Mouse (Mus musculus): ENCODE measurements at regions not wholly inside any gene's neighbourhood (a gene's known extent, or its start where the extent isn't known, plus 50 kb on each side); places are given as distances from the start of the nearest gene placed in this dataset.
A peak's percentile ranks its signal among the peaks of the same experiment; 100 is the strongest.

DNA sequence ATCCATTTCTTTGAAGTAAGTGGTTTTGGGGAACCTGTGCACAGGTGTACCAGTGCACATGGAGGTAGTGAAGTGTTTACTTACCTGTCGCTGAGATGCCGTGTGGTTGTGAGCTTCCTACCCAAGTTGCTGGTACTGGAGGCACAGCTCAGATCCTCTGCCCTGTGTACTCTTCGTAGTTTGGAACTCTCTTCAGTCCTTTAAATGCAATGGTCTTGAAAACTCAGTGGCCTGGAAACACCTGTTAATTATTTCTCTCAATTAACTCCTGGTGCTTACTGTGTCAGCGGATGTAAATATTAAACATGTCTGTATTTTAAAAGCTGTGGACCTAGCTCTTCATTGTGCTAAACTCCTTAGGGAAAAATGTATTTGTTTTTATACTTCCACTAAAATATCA is 261.2 kb upstream of the Igbp1b start:
- Histone ChIP-seq H3K9ac (ENCODE audit: insufficient read depth, low read depth, low read length, poor library complexity, severe bottlenecking) (no peak overlapping the region), H3K36me3 (ENCODE audit: control insufficient read depth, insufficient read depth, low read length, poor library complexity, severe bottlenecking) (no peaks in the 10 kb centered on the region), H3K27ac (ENCODE audit: insufficient read depth, low read depth, low read length, poor library complexity, severe bottlenecking) (no peak overlapping the region), H3K9me3 (ENCODE audit: control insufficient read depth, insufficient read depth, low read depth, low read length) (no peaks in the 10 kb centered on the region), H3K4me1 (ENCODE audit: control insufficient read depth in 2 of 2, insufficient read depth in 2 of 2, low read length in 2 of 2, poor library complexity in 1 of 2) (no peaks in the 10 kb centered on the region), H3K4me3 (ENCODE audit: insufficient read depth in 1 of 2, low read depth in 1 of 2, low read length in 2 of 2, poor library complexity in 1 of 2, severe bottlenecking in 1 of 2) (no peak overlapping the region)
- DNase-seq (ENCODE audit: low read depth, low spot score) = no peak
- in situ Hi-C loops (cut with MboI; ENCODE audit: low sequenced_read_pairs in 2 of 2, unreplicated experiment in 2 of 2) = no loop called here
- TF ChIP-seq MAFK (IDR thresholded peaks at IDR 0.05; ENCODE audit: insufficient read depth, low read depth, low read length) = no peak
- TF ChIP-seq CHD2 (IDR thresholded peaks at IDR 0.05; ENCODE audit: low read depth, low read length) = no peak
- no peak for TF ChIP-seq ZC3H11A (IDR thresholded peaks at IDR 0.05; ENCODE audit: borderline replicate concordance, low read depth, low read length)
- TF ChIP-seq ZNF384 (IDR thresholded peaks at IDR 0.05; ENCODE audit: low read depth, low read length) = no peak
- no peak for TF ChIP-seq HCFC1 (IDR thresholded peaks at IDR 0.05; ENCODE audit: borderline replicate concordance, insufficient read depth, low read length)

- no peaks in the 10 kb centered on the region for H3K9me3 ChIP-seq (ENCODE audit: control insufficient read depth, insufficient read depth, low read depth, low read length)
- in situ Hi-C loops (cut with MboI; ENCODE audit: low sequenced_read_pairs in 2 of 2, unreplicated experiment in 2 of 2) = no loop called here
- no peak overlapping the region for H3K4me3 ChIP-seq (ENCODE audit: insufficient read depth in 1 of 2, low read depth in 1 of 2, low read length in 2 of 2, poor library complexity in 1 of 2, severe bottlenecking in 1 of 2)
- H3K36me3 ChIP-seq (ENCODE audit: control insufficient read depth, insufficient read depth, low read length, poor library complexity, severe bottlenecking) = no peaks in the 10 kb centered on the region
- H3K9ac ChIP-seq (ENCODE audit: insufficient read depth, low read depth, low read length, poor library complexity, severe bottlenecking) = no peak overlapping the region
- DNase-seq (ENCODE audit: low read depth, low spot score) = no peak
- H3K27ac ChIP-seq (ENCODE audit: insufficient read depth, low read depth, low read length, poor library complexity, severe bottlenecking) = no peak overlapping the region
- no peaks in the 10 kb centered on the region for H3K4me1 ChIP-seq (ENCODE audit: control insufficient read depth in 2 of 2, insufficient read depth in 2 of 2, low read length in 2 of 2, poor library complexity in 1 of 2)
- TF ChIP-seq MAFK (IDR thresholded peaks at IDR 0.05; ENCODE audit: insufficient read depth, low read depth, low read length) = no peak
- TF ChIP-seq HCFC1 (IDR thresholded peaks at IDR 0.05; ENCODE audit: borderline replicate concordance, insufficient read depth, low read length) = no peak
- no peak for TF ChIP-seq CHD2 (IDR thresholded peaks at IDR 0.05; ENCODE audit: low read depth, low read length)
- no peak for TF ChIP-seq ZNF384 (IDR thresholded peaks at IDR 0.05; ENCODE audit: low read depth, low read length)
- TF ChIP-seq ZC3H11A (IDR thresholded peaks at IDR 0.05; ENCODE audit: borderline replicate concordance, low read depth, low read length) = no peak
These were observed 256.6 kb upstream of the Igbp1b start for GRCm38 (mm10) chr6:138914981-138915380.

DNA sequence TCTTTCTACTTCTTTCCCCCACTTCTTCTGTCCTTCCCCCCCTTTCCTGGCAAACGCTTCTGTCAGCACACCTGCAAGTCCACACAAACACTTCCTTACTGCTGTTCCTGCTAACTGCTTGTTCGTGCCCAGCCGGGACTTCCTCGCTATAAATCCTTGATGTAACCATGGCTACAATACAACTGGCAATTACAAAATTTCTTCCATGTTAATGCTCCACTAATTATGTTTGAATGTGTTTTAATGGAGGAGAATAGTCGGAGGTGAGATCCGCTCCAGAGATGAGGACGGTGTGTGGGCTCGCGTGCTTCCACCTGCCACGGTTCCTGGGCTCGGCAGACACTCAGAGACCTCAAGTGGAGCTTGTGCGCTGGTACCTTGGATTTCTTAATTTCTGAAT is 215.3 kb upstream of the Igbp1b start:
- Histone ChIP-seq H3K9ac (ENCODE audit: insufficient read depth, low read depth, low read length, poor library complexity, severe bottlenecking) (no peak overlapping the region), H3K27ac (ENCODE audit: insufficient read depth, low read depth, low read length, poor library complexity, severe bottlenecking) (no peak overlapping the region), H3K36me3 (ENCODE audit: control insufficient read depth, insufficient read depth, low read length, poor library complexity, severe bottlenecking) (no peaks in the 10 kb centered on the region), H3K4me1 (ENCODE audit: control insufficient read depth in 2 of 2, insufficient read depth in 2 of 2, low read length in 2 of 2, poor library complexity in 1 of 2) (no peaks in the 10 kb centered on the region), H3K4me3 (ENCODE audit: insufficient read depth in 1 of 2, low read depth in 1 of 2, low read length in 2 of 2, poor library complexity in 1 of 2, severe bottlenecking in 1 of 2) (no peak overlapping the region), H3K9me3 (ENCODE audit: control insufficient read depth, insufficient read depth, low read depth, low read length) (no peaks in the 10 kb centered on the region)
- in situ Hi-C loops (cut with MboI; ENCODE audit: low sequenced_read_pairs in 2 of 2, unreplicated experiment in 2 of 2) = no loop called here
- DNase-seq (ENCODE audit: low read depth, low spot score) = no peak
- no peak for TF ChIP-seq ZC3H11A (IDR thresholded peaks at IDR 0.05; ENCODE audit: borderline replicate concordance, low read depth, low read length)
- no peak for TF ChIP-seq HCFC1 (IDR thresholded peaks at IDR 0.05; ENCODE audit: borderline replicate concordance, insufficient read depth, low read length)
- TF ChIP-seq MAFK (IDR thresholded peaks at IDR 0.05; ENCODE audit: insufficient read depth, low read depth, low read length) = no peak
- TF ChIP-seq CHD2 (IDR thresholded peaks at IDR 0.05; ENCODE audit: low read depth, low read length) = no peak
- no peak for TF ChIP-seq ZNF384 (IDR thresholded peaks at IDR 0.05; ENCODE audit: low read depth, low read length)

- no peak overlapping the region for H3K9ac ChIP-seq (ENCODE audit: insufficient read depth, low read depth, low read length, poor library complexity, severe bottlenecking)
- H3K36me3 ChIP-seq (ENCODE audit: control insufficient read depth, insufficient read depth, low read length, poor library complexity, severe bottlenecking) = no peaks in the 10 kb centered on the region
- in situ Hi-C loops (cut with MboI; ENCODE audit: low sequenced_read_pairs in 2 of 2, unreplicated experiment in 2 of 2) = no loop called here
- no peaks in the 10 kb centered on the region for H3K9me3 ChIP-seq (ENCODE audit: control insufficient read depth, insufficient read depth, low read depth, low read length)
- TF ChIP-seq ZNF384 (IDR thresholded peaks at IDR 0.05; ENCODE audit: low read depth, low read length) (0 out of 2 replicates have a peak, but pooled peaks have one; percentile 15), HCFC1 (IDR thresholded peaks at IDR 0.05; ENCODE audit: borderline replicate concordance, insufficient read depth, low read length) (no peak), ZC3H11A (IDR thresholded peaks at IDR 0.05; ENCODE audit: borderline replicate concordance, low read depth, low read length) (no peak), CHD2 (IDR thresholded peaks at IDR 0.05; ENCODE audit: low read depth, low read length) (no peak), MAFK (IDR thresholded peaks at IDR 0.05; ENCODE audit: insufficient read depth, low read depth, low read length) (no peak)
- H3K4me1 ChIP-seq (ENCODE audit: control insufficient read depth in 2 of 2, insufficient read depth in 2 of 2, low read length in 2 of 2, poor library complexity in 1 of 2) = no peaks in the 10 kb centered on the region
- no peak for DNase-seq (ENCODE audit: low read depth, low spot score)
- no peak overlapping the region for H3K27ac ChIP-seq (ENCODE audit: insufficient read depth, low read depth, low read length, poor library complexity, severe bottlenecking)
- no peak overlapping the region for H3K4me3 ChIP-seq (ENCODE audit: insufficient read depth in 1 of 2, low read depth in 1 of 2, low read length in 2 of 2, poor library complexity in 1 of 2, severe bottlenecking in 1 of 2)
These were observed 214.4 kb upstream of the Igbp1b start for GRCm38 (mm10) chr6:138872495-138873415.

Data from ES-E14 (cell line).